Mouse (Mus musculus): Measurements from ENCODE around the gene Allc. TPM values are rescaled to one million over a fixed set of nuclear protein-coding genes. Genes with fewer than 3 reads are reported as not detected.

Gene Allc
- not detected in 2 replicates for total RNA-seq (2021)
- long read RNA-seq: 0 reads

DNA sequence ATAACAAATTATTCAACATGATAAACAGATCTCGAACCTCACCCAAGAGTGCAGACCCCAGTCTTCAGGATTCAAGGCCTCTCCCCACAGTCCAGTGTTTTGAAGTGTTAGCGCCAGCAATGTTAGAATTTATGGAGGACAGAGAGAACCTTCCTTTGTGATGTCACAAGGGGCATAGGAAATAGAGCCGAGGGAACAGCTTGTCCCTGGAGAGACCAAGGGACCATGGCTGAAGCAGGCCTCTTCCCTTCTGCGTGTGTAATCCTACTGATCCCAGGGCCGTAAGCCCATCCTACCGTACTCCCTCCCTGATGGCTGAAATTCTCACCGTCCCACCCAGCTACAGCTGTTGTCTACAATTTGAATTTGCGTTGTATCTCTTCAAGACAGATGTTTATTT, at the start of gene Allc:
Gene Allc (minus strand): TSS at position 101 of the 400 bp plus-strand sequence.
- DNase-seq: no peak

GRCm38 (mm10) chr12:28628436-28628835, 46.1 kb upstream of the Allc start:
- DNase-seq: no peak

DNA sequence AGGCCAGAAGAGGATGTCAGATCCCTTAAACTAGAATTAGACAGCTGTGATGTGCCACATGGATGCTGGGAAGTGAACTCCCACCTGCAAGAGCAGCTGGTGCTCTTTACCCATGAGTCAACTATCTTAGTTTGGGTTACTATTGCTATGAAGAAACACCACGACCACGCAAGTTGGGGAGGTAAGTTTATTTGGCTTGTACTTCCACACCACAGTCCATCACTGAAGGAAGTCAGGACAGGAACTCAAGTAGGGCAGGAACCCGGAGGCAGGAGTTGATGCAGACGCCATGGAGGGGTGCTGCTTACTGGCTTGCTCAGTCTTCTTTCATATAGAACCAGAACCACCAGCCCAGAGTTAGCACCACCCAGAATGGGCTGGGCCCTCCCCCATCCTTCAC, 44.8 kb upstream of the Allc start:
- DNase-seq: no peak

DNA sequence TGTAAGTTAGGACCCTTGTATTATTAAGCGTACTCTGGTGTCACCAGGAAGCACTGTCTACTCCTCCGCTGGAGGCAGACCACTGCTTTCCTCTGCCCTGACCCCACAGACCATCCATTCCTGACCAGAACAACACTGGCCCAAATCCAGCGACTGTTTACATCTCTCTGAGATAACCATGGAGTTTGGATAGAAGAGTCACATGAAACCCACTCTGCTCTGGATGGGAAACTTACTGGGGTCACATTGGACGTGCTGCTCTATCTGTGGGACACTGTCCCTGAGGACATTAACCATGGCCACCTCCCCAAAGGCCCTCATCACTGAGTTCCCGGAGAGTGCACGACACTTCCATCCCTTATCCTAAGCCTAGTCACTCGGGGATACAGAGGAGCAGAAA, 43.1 kb upstream of the Allc start:
- no peak for DNase-seq

- DNase-seq: no peak
Measured at GRCm38 (mm10) chr12:28624251-28624650, 41.9 kb upstream of the Allc start.

GRCm38 (mm10) chr12:28623195-28623594, 40.9 kb upstream of the Allc start, which contains the start of gene Colec11:
Gene Colec11 (minus strand): TSS chr12:28623377.
- DNase-seq: no peak

GRCm38 (mm10) chr12:28622641-28623040, 40.3 kb upstream of the Allc start:
- DNase-seq: no peak

DNA sequence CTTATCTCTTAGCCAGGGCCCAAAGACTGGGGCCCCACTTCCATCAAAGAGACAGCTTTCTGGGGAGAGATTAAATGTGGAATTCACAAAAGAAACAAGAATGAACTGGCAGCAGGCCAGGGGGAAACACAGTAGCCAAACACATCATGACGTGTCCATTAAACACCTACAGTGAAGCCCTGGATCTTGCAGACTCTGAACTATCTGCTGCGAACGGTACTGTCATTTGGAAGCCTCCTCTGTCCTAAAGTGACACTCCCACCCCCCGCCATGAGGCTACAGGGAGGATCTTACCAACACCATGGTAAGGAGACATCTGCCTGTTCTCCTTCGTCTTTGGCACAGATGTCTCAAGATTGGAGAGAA, 39.8 kb upstream of the Allc start:
- DNase-seq: no peak

DNA sequence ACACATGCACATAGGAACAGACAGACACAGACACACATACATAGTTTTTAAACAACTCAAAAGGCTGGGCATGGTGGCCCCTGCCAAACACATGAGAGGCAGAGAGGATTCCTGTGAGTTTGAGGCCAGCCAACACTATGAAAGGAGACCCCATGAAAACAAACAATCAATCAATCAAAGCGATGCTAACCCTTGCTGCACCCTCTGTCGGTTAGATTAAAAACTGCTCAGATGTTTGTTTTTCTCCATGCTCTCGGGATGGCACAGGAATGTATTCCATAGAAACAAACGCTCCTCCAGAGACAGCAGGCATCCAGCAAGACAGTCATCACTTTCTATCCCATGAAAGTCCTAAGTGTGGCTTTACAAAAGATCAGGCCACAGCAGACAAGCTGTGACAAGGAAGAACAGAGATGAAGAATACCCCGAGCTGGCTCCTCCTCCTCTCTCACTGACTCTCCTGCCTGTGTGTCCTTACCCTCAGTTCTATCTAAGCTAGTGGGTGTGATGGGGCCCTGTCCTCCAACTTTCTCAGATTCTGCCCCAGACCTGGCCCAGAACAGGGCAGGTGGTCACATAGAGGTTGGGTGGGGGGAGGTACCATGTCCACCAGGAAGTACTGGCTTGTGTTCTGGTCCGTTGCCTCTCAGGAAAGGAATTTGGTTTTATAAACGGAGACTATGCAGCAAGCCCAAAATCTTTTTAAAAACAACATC, 39.3 kb upstream of the Allc start:
- DNase-seq: no peak

GRCm38 (mm10) chr12:28617297-28617696, 35.0 kb upstream of the Allc start:
- no peak for DNase-seq

DNA sequence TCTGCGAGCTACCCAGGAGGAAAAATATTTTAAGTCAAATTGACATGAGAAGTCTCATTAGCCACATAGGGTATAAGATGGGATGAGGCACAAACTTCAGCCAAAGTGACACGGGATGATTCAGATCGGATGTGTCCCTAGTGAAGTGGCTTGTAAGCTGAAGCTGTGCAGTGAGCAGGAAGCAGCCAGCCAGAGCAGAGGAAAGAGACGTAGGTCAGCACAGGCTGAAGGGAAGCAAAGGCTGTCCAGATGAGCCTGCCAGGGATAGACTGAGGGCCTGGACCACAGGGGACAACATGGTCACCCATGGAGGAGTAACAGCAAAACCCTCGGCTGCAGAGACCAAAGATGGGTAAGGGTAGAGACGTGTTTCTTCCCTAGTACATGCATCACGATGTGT, 32.1 kb upstream of the Allc start:
- no peak for DNase-seq

DNA sequence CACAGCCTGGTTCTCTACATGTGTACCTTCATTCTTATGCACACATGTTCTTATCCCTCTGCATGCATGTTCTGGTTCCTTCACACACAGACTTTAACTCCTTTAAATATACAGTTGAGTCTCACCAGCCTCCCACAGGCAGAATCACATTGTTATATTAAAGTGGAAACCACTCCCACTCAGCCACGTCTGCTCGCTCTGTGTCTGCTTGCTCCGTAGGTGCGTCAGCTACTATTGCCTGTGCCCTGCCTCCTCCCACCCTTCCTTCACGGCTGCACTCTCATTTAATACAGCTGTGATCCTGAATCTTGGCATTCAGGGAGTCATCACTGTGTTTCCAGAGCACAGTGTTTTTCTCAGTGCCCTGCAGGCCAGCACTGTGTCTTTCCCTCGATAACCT, 30.1 kb upstream of the Allc start:
- DNase-seq: no peak

- DNase-seq: no peak
Measured at GRCm38 (mm10) chr12:28607546-28608305, 25.4 kb upstream of the Allc start.

GRCm38 (mm10) chr12:28603494-28603893, 21.2 kb upstream of the Allc start:
- DNase-seq: no peak

GRCm38 (mm10) chr12:28602259-28602658, 19.9 kb upstream of the Allc start:
- peak; percentile 59 for DNase-seq

- DNase-seq: no peak
Measured at GRCm38 (mm10) chr12:28598526-28598991, 16.2 kb upstream of the Allc start.

DNA sequence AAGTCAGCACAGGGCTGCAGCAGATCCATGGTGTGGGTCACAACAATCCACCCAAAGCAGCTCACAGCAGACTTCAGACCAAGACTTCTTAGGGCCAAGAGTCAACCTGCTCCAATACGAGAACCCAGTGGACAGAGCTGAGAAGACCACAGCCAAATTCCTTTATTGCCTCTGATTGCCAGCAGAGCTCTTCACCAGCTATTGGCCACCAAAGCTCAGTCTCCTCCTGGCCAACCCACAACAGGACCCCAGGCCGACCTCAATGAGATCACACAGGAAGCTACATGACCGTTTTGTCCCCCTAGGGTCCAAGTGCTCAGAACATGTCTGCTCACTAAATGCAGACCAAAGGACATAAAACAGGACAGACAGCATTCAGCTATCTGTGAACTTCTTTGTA, 15.8 kb upstream of the Allc start:
- DNase-seq: no peak

DNA sequence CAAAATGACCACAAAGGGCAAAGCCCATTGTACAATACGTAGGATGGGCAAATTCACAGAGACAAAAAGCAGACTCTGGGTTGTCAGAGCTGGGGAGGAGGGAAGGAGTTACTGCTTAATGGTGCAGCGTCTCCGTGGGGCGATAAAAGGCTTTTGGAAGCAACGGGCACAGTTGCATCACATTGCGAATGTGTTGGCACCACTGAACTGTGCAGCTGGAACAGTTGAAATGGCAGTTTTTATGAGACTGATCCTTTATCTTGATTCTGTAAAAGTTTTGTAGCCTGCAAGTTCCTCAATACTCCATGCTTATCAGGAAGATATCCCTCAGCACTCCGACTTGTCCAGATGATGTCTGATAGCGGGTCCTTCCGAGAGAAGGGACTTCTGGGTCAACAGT, 15.4 kb upstream of the Allc start:
- DNase-seq: no peak

GRCm38 (mm10) chr12:28596851-28597250, 14.5 kb upstream of the Allc start:
- no peak for DNase-seq

- DNase-seq: no peak
Measured at GRCm38 (mm10) chr12:28590428-28590827, 8.1 kb upstream of the Allc start.

DNA sequence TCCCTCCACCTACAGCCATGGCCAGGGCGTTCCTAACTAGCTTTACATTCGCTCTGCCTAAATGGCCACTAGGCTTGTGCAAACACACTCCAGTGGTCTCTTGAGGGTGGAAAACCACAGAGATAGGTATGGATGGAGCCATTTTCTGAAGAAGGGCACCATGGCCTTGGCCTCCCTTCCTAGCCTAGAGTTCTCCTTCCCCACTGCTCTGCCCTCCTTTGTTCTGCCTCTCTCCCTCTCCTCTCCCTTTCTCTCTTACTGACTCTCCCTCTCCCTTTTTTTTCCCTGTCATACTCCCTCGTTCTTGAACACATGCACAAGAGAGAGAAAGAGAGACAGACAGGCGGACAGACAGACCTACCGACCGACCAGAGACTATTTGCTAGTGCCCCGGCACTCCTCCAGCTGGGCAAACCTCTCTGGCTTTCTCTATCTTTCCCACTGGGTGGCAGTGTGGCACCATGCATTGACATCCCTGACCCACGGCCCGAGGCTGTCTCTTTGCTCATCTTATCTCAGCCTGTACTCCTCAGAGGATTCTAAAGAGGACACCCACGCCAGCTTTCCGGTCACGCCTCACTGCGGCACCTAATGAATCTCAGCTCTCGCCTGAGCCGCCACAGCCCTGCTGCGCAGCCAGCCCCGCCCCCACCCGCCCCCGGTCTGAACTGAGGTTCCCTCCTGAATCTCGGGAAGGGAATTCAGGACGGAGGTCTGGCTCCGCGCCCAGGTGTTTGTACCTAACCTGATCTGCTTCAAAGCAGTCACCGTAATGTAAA, 7.0 kb upstream of the Allc start:
- DNase-seq: peak; percentile 83

DNA sequence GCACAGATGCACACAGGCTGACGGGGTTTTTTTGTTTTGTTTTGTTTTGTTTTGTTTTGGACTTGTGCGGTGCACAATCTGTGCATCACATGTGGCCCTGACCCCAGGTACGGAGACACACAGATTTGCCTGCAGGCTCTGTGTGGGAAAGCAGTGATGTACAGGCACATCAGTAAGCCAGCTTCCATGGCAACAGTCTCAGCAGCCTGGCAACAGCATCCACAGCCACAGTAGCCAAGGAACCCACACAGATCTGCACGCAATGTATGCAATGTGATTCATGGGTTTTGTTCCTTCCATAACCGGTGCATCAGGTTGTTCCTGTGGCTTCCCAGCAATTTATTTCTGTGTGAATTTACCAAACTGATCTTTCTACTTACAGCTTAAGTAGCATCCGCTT, 5.6 kb upstream of the Allc start:
- DNase-seq: no peak

GRCm38 (mm10) chr12:28584036-28584435, 1.7 kb upstream of the Allc start:
- no peak for DNase-seq
